Mouse (Mus musculus): Measurements from ENCODE around the gene Gm9745. TPM values are rescaled to one million over a fixed set of nuclear protein-coding genes. Genes with fewer than 3 reads are reported as not detected.
"Not testable (repeated sequence)": the region's sequence is repeated elsewhere in the genome, so short reads cannot be mapped to it uniquely, and the experiment has no call there.

The Gm9745 gene
- polyA plus RNA-seq, 1 experiment, result not detected

GRCm38 (mm10) chr13:8943828-8944227 is 4.2 kb downstream of the Gm9745 start:
- H3K4me3 ChIP-seq (ENCODE audit: control insufficient read depth, insufficient read depth, low read length); H3K4me1 ChIP-seq (replicated peaks; ENCODE audit: control insufficient read depth, insufficient read depth, low read length); H3K36me3 ChIP-seq (ENCODE audit: control insufficient read depth, insufficient read depth, low read length); H3K27ac ChIP-seq (ENCODE audit: control insufficient read depth, insufficient read depth, low read length); H3K27me3 ChIP-seq (ENCODE audit: control insufficient read depth, insufficient read depth, low read length); DNase-seq: not testable (repeated sequence)
- WGBS, result no CpG with 5 or more reads among the region's 5 CpGs

GRCm38 (mm10) chr13:8941701-8942100 is 6.3 kb downstream of the Gm9745 start:
- H3K27ac ChIP-seq (ENCODE audit: control insufficient read depth, insufficient read depth, low read length); H3K4me1 ChIP-seq (replicated peaks; ENCODE audit: control insufficient read depth, insufficient read depth, low read length); DNase-seq; H3K27me3 ChIP-seq (ENCODE audit: control insufficient read depth, insufficient read depth, low read length); H3K4me3 ChIP-seq (ENCODE audit: control insufficient read depth, insufficient read depth, low read length); H3K36me3 ChIP-seq (ENCODE audit: control insufficient read depth, insufficient read depth, low read length): not testable (repeated sequence)
- WGBS, result 36% methylated on average over 1 of the region's 5 CpGs

- 84% methylated on average over 4 of the region's 4 CpGs for WGBS
- not testable (repeated sequence) for DNase-seq
These were observed 6.9 kb downstream of the Gm9745 start for GRCm38 (mm10) chr13:8941110-8941509.

GRCm38 (mm10) chr13:8937611-8938140 is 10.4 kb downstream of the Gm9745 start:
- H3K27me3 ChIP-seq (ENCODE audit: control insufficient read depth, insufficient read depth, low read length); H3K36me3 ChIP-seq (ENCODE audit: control insufficient read depth, insufficient read depth, low read length); H3K27ac ChIP-seq (ENCODE audit: control insufficient read depth, insufficient read depth, low read length); H3K4me1 ChIP-seq (replicated peaks; ENCODE audit: control insufficient read depth, insufficient read depth, low read length); DNase-seq; H3K4me3 ChIP-seq (ENCODE audit: control insufficient read depth, insufficient read depth, low read length): not testable (repeated sequence)
- WGBS, result 88% methylated on average over 6 of the region's 6 CpGs

More at GRCm38 (mm10) chr13:8941110-8941509, 6.9 kb downstream of the Gm9745 start:
- H3K36me3 ChIP-seq (ENCODE audit: control insufficient read depth, insufficient read depth, low read length); H3K27me3 ChIP-seq (ENCODE audit: control insufficient read depth, insufficient read depth, low read length); H3K27ac ChIP-seq (ENCODE audit: control insufficient read depth, insufficient read depth, low read length); H3K4me1 ChIP-seq (replicated peaks; ENCODE audit: control insufficient read depth, insufficient read depth, low read length); H3K4me3 ChIP-seq (ENCODE audit: control insufficient read depth, insufficient read depth, low read length): not testable (repeated sequence)

- H3K27me3 ChIP-seq (ENCODE audit: control insufficient read depth, insufficient read depth, low read length), result no peaks in the 10 kb centered on the region
- H3K27ac ChIP-seq (ENCODE audit: control insufficient read depth, insufficient read depth, low read length), result no peak overlapping the region
- DNase-seq, result no peak
- no peaks in the 10 kb centered on the region for H3K36me3 ChIP-seq (ENCODE audit: control insufficient read depth, insufficient read depth, low read length)
- TF ChIP-seq POLR2A (IDR thresholded peaks at IDR 0.05; ENCODE audit: control insufficient read depth, extremely low read depth, insufficient read depth, low read length, poor library complexity), result no peak
- TF ChIP-seq CTCF (IDR thresholded peaks at IDR 0.05; ENCODE audit: borderline replicate concordance, control insufficient read depth, extremely low read depth, insufficient read depth, low read length, poor library complexity), result no peak
- 67% methylated on average over 2 of the region's 2 CpGs for WGBS
- H3K4me3 ChIP-seq (ENCODE audit: control insufficient read depth, insufficient read depth, low read length), result no peak overlapping the region
- no peaks in the 10 kb centered on the region for H3K4me1 ChIP-seq (replicated peaks; ENCODE audit: control insufficient read depth, insufficient read depth, low read length)
These were observed 14.5 kb downstream of the Gm9745 start for GRCm38 (mm10) chr13:8933499-8933898.

- H3K27ac ChIP-seq (ENCODE audit: control insufficient read depth, insufficient read depth, low read length); H3K27me3 ChIP-seq (ENCODE audit: control insufficient read depth, insufficient read depth, low read length); H3K36me3 ChIP-seq (ENCODE audit: control insufficient read depth, insufficient read depth, low read length); H3K4me3 ChIP-seq (ENCODE audit: control insufficient read depth, insufficient read depth, low read length); H3K4me1 ChIP-seq (replicated peaks; ENCODE audit: control insufficient read depth, insufficient read depth, low read length); DNase-seq: not testable (repeated sequence)
- WGBS, result 95% methylated on average over 8 of the region's 8 CpGs
These were observed 34.1 kb downstream of the Gm9745 start for GRCm38 (mm10) chr13:8913890-8914289.

- not testable (repeated sequence) for H3K27me3 ChIP-seq (ENCODE audit: control insufficient read depth, insufficient read depth, low read length); H3K27ac ChIP-seq (ENCODE audit: control insufficient read depth, insufficient read depth, low read length); H3K4me1 ChIP-seq (replicated peaks; ENCODE audit: control insufficient read depth, insufficient read depth, low read length); DNase-seq; H3K4me3 ChIP-seq (ENCODE audit: control insufficient read depth, insufficient read depth, low read length); H3K36me3 ChIP-seq (ENCODE audit: control insufficient read depth, insufficient read depth, low read length)
- WGBS, result 93% methylated on average over 2 of the region's 2 CpGs
These were observed 42.0 kb downstream of the Gm9745 start for GRCm38 (mm10) chr13:8905986-8906385.

Other genes with a start within 250 kb of the Gm9745 start
- 35.3 and 46.5 TPM in 2 replicates for gene Wdr37, start 76.3 kb downstream of the Gm9745 start, polyA plus RNA-seq (2012; rRNA removed)
- 11.3 and 12.7 TPM in 2 replicates for gene Idi1, start 62.7 kb downstream of the Gm9745 start, polyA plus RNA-seq (2012; rRNA removed)
- 0.15 and 0.38 TPM in 2 replicates for gene Idi2, start 4.6 kb upstream of the Gm9745 start, polyA plus RNA-seq (2012; rRNA removed)
- gene Gtpbp4, start 47.9 kb upstream of the Gm9745 start, polyA plus RNA-seq (2012; rRNA removed), result 12.2 and 12.9 TPM in 2 replicates
- 24.1 and 34.8 TPM in 2 replicates for gene Larp4b, start 145.7 kb upstream of the Gm9745 start, polyA plus RNA-seq (2012; rRNA removed)

Data from thymus, adult 2 months (tissue).